8 mouse cellular contexts compared by ENCODE assay signal in genomic region chr4:102569950-102570765, GRCm38 (mm10).
DNase-seq lines count a peak whose midpoint lies in the region; ATAC-seq and TF ChIP-seq lines count a peak whose summit lies in the region.

No protein-coding gene starts in this region.

- no peaks in the 10 kb centered on the region; the same call in 1 of the 2 replicates for H3K36me3 ChIP-seq in embryonic facial prominence, embryonic 10.5 days (replicated peaks)
- no peaks in the 10 kb centered on the region for H3K36me3 ChIP-seq in kidney, adult 2 months (ENCODE audit: control insufficient read depth, insufficient read depth, low read length)
- H3K36me3 ChIP-seq in lung, embryonic 16.5 days (ENCODE audit: control insufficient read depth, insufficient read depth, low read length): no peaks in the 10 kb centered on the region

- H3K4me2 ChIP-seq in lung, embryonic 16.5 days (ENCODE audit: low read depth, low read length): peak overlapping the region; percentile 87

- peaks cover 73% of the 10 kb centered on the region for H3K4me1 ChIP-seq in embryonic facial prominence, embryonic 10.5 days
- H3K4me1 ChIP-seq in kidney, adult 2 months (ENCODE audit: control insufficient read depth, insufficient read depth, low read length): peaks cover 7% of the 10 kb centered on the region; the same call in 1 of the 2 replicates
- H3K4me1 ChIP-seq in lung, embryonic 16.5 days (replicated peaks; ENCODE audit: control insufficient read depth, insufficient read depth, low read length): peaks cover 46% of the 10 kb centered on the region

- WGBS in embryonic facial prominence, embryonic 10.5 days: under 1% methylated on average over 20 of the region's 20 CpGs
- WGBS in kidney, adult 2 months: 1% methylated on average over 20 of the region's 20 CpGs
- WGBS in lung, embryonic 16.5 days: under 1% methylated on average over 20 of the region's 20 CpGs

- ATAC-seq in lung, embryonic 16.5 days (ENCODE audit: low read depth): peak; percentile 74
- ATAC-seq in neutrophil, adult 5-6 weeks (ENCODE audit: extremely low read depth, insufficient number of reproducible peaks, low FRiP score, poor library complexity, severe bottlenecking): peak; percentile 57

- peak overlapping the region; percentile 88 for H3K27ac ChIP-seq in embryonic facial prominence, embryonic 10.5 days (replicated peaks)
- peak overlapping the region; percentile 77 for H3K27ac ChIP-seq in kidney, adult 2 months (ENCODE audit: insufficient read depth, low read depth, low read length)
- H3K27ac ChIP-seq in lung, embryonic 16.5 days (ENCODE audit: low read length): peak overlapping the region; percentile 98

- no peak for TF ChIP-seq POLR2A in kidney, adult 2 months (IDR thresholded peaks at IDR 0.05; ENCODE audit: low read depth, low read length)

- peak overlapping the region; percentile 85 for H3K9ac ChIP-seq in lung, embryonic 16.5 days (ENCODE audit: low read length)

- H3K4me3 ChIP-seq in embryonic facial prominence, embryonic 10.5 days: peak overlapping the region; percentile 71
- peak overlapping the region; percentile 68 for H3K4me3 ChIP-seq in kidney, adult 2 months (ENCODE audit: insufficient read depth, low read depth, low read length)
- H3K4me3 ChIP-seq in lung, embryonic 16.5 days (ENCODE audit: low read length): peak overlapping the region; percentile 71

- TF ChIP-seq CTCF in kidney, adult 2 months (conservative IDR thresholded peaks at IDR 0.05; ENCODE audit: insufficient read depth, insufficient read length, low read depth, low read length): 0 out of 2 replicates have a peak, but pooled peaks have one; percentile 7

- no peaks in the 10 kb centered on the region for H3K9me3 ChIP-seq in embryonic facial prominence, embryonic 10.5 days
- H3K9me3 ChIP-seq in lung, embryonic 16.5 days (ENCODE audit: control insufficient read depth, low read length): no peaks in the 10 kb centered on the region

- peak; percentile 83 for DNase-seq in A20 (ENCODE audit: low read depth, low spot score)
- DNase-seq in adrenal gland, adult (ENCODE audit: inconsistent age in 2 of 2, low spot score in 1 of 2): peak; percentile 59 to 86
- DNase-seq in embryonic facial prominence, embryonic 10.5 days (ENCODE audit: low spot score): peak; percentile 64
- DNase-seq in heart, adult 9 months (ENCODE audit: low spot score in 2 of 2): peak; percentile 88
- DNase-seq in kidney, adult 2 months: peak; percentile 82
- DNase-seq in urinary bladder, postnatal 14 days (ENCODE audit: low spot score): peak; percentile 66

- H3K27me3 ChIP-seq in embryonic facial prominence, embryonic 10.5 days (replicated peaks; ENCODE audit: low read depth, poor library complexity, severe bottlenecking): peaks cover 21% of the 10 kb centered on the region
- no peaks in the 10 kb centered on the region for H3K27me3 ChIP-seq in kidney, adult 2 months (replicated peaks; ENCODE audit: control insufficient read depth, insufficient read depth, low read length)
- H3K27me3 ChIP-seq in lung, embryonic 16.5 days (ENCODE audit: control insufficient read depth, insufficient read depth, low read depth, low read length): no peaks in the 10 kb centered on the region

Comparison
In these comparisons a context has a peak if more than half of its experiments do, and no peak if none do; other contexts are left out.
1. Peak in every context shown above with its lines: DNase-seq, ATAC-seq, H3K4me3 ChIP-seq and H3K27ac ChIP-seq.